Mouse (Mus musculus): ENCODE results near the gene Flcn. TPM values are rescaled to one million over a fixed set of nuclear protein-coding genes. Genes with fewer than 3 reads are reported as not detected.

Flcn gene
- polyA plus RNA-seq, 1 experiment: not detected

GRCm38 (mm10) chr11:59821625-59822024 is 11.8 kb upstream of the Flcn start:
- Histone ChIP-seq H3K4me1 (ENCODE audit: control insufficient read depth, insufficient read depth, low read length) (no peaks in the 10 kb centered on the region), H3K4me3 (ENCODE audit: insufficient read depth, low read depth, low read length) (no peak overlapping the region), H3K27ac (ENCODE audit: insufficient read depth, low read depth, low read length) (no peak overlapping the region)
- TF ChIP-seq POLR2A (IDR thresholded peaks at IDR 0.05; ENCODE audit: insufficient read depth, low read depth, low read length) (no peak), CTCF (IDR thresholded peaks at IDR 0.05; ENCODE audit: insufficient read depth, low read depth, low read length) (no peak)
- 72% methylated on average over 3 of the region's 3 CpGs for WGBS

GRCm38 (mm10) chr11:59817916-59818315 is 8.1 kb upstream of the Flcn start:
- 90% methylated on average over 3 of the region's 3 CpGs for WGBS

GRCm38 (mm10) chr11:59815482-59816065 is 5.8 kb upstream of the Flcn start:
- Histone ChIP-seq H3K27ac (ENCODE audit: insufficient read depth, low read depth, low read length) (no peak overlapping the region), H3K4me1 (ENCODE audit: control insufficient read depth, insufficient read depth, low read length) (peaks cover 7% of the 10 kb centered on the region), H3K4me3 (ENCODE audit: insufficient read depth, low read depth, low read length) (no peak overlapping the region)
- TF ChIP-seq POLR2A (IDR thresholded peaks at IDR 0.05; ENCODE audit: insufficient read depth, low read depth, low read length): no peak
- no peak for TF ChIP-seq CTCF (IDR thresholded peaks at IDR 0.05; ENCODE audit: insufficient read depth, low read depth, low read length)
- WGBS: 88% methylated on average over 6 of the region's 6 CpGs

More at GRCm38 (mm10) chr11:59817916-59818315, 8.1 kb upstream of the Flcn start:
- Histone ChIP-seq H3K4me1 (ENCODE audit: control insufficient read depth, insufficient read depth, low read length) (no peaks in the 10 kb centered on the region), H3K4me3 (ENCODE audit: insufficient read depth, low read depth, low read length) (no peak overlapping the region), H3K27ac (ENCODE audit: insufficient read depth, low read depth, low read length) (no peak overlapping the region)
- TF ChIP-seq CTCF (IDR thresholded peaks at IDR 0.05; ENCODE audit: insufficient read depth, low read depth, low read length) (no peak), POLR2A (IDR thresholded peaks at IDR 0.05; ENCODE audit: insufficient read depth, low read depth, low read length) (no peak)

- peaks cover 7% of the 10 kb centered on the region for H3K4me1 ChIP-seq (ENCODE audit: control insufficient read depth, insufficient read depth, low read length)
- 90% methylated on average over 6 of the region's 6 CpGs for WGBS
- no peak overlapping the region for H3K4me3 ChIP-seq (ENCODE audit: insufficient read depth, low read depth, low read length)
- H3K27ac ChIP-seq (ENCODE audit: insufficient read depth, low read depth, low read length): no peak overlapping the region
- no peak for TF ChIP-seq CTCF (IDR thresholded peaks at IDR 0.05; ENCODE audit: insufficient read depth, low read depth, low read length)
- TF ChIP-seq POLR2A (IDR thresholded peaks at IDR 0.05; ENCODE audit: insufficient read depth, low read depth, low read length): no peak
These were observed 5.1 kb upstream of the Flcn start for GRCm38 (mm10) chr11:59814936-59815335.

- TF ChIP-seq POLR2A (IDR thresholded peaks at IDR 0.05; ENCODE audit: insufficient read depth, low read depth, low read length) (no peak), CTCF (IDR thresholded peaks at IDR 0.05; ENCODE audit: insufficient read depth, low read depth, low read length) (no peak)
- H3K4me3 ChIP-seq (ENCODE audit: insufficient read depth, low read depth, low read length): no peak overlapping the region
- H3K4me1 ChIP-seq (ENCODE audit: control insufficient read depth, insufficient read depth, low read length): peaks cover 7% of the 10 kb centered on the region
- no peak overlapping the region for H3K27ac ChIP-seq (ENCODE audit: insufficient read depth, low read depth, low read length)
- whole genome bisulfite sequencing: 83% methylated on average over 1 of the region's 1 CpGs
These were observed 4.5 kb upstream of the Flcn start for GRCm38 (mm10) chr11:59814311-59814710.

- WGBS: 83% methylated on average over 3 of the region's 3 CpGs
- TF ChIP-seq CTCF (IDR thresholded peaks at IDR 0.05; ENCODE audit: insufficient read depth, low read depth, low read length) (no peak), POLR2A (IDR thresholded peaks at IDR 0.05; ENCODE audit: insufficient read depth, low read depth, low read length) (no peak)
- H3K4me1 ChIP-seq (ENCODE audit: control insufficient read depth, insufficient read depth, low read length): peaks cover 11% of the 10 kb centered on the region
- no peak overlapping the region for H3K4me3 ChIP-seq (ENCODE audit: insufficient read depth, low read depth, low read length)
- H3K27ac ChIP-seq (ENCODE audit: insufficient read depth, low read depth, low read length): no peak overlapping the region
These were observed 3.5 kb upstream of the Flcn start for GRCm38 (mm10) chr11:59813276-59813675.

GRCm38 (mm10) chr11:59811211-59811610 is 1.4 kb upstream of the Flcn start:
- Histone ChIP-seq H3K4me1 (ENCODE audit: control insufficient read depth, insufficient read depth, low read length) (peaks cover 25% of the 10 kb centered on the region), H3K27ac (ENCODE audit: insufficient read depth, low read depth, low read length) (peak overlapping the region; percentile 67), H3K4me3 (ENCODE audit: insufficient read depth, low read depth, low read length) (0 out of 2 replicates have a peak overlapping the region, but pooled peaks have one; percentile 8)
- TF ChIP-seq CTCF (IDR thresholded peaks at IDR 0.05; ENCODE audit: insufficient read depth, low read depth, low read length): no peak
- 43% methylated on average over 4 of the region's 4 CpGs for WGBS

GRCm38 (mm10) chr11:59810480-59811158 is 803 bp upstream of the Flcn start:
- no peak for TF ChIP-seq POLR2A (IDR thresholded peaks at IDR 0.05; ENCODE audit: insufficient read depth, low read depth, low read length)
- 49% methylated on average over 14 of the region's 14 CpGs for WGBS
- Histone ChIP-seq H3K27ac (ENCODE audit: insufficient read depth, low read depth, low read length) (peak overlapping the region; percentile 100), H3K4me3 (ENCODE audit: insufficient read depth, low read depth, low read length) (peak overlapping the region; percentile 90), H3K4me1 (ENCODE audit: control insufficient read depth, insufficient read depth, low read length) (peaks cover 29% of the 10 kb centered on the region)

GRCm38 (mm10) chr11:59809071-59809669 is 646 bp downstream of the Flcn start:
- no peak for TF ChIP-seq POLR2A (IDR thresholded peaks at IDR 0.05; ENCODE audit: insufficient read depth, low read depth, low read length)
- no peak for TF ChIP-seq CTCF (IDR thresholded peaks at IDR 0.05; ENCODE audit: insufficient read depth, low read depth, low read length)
- under 1% methylated on average over 15 of the region's 15 CpGs for WGBS
- Histone ChIP-seq H3K4me1 (ENCODE audit: control insufficient read depth, insufficient read depth, low read length) (peaks cover 33% of the 10 kb centered on the region), H3K4me3 (ENCODE audit: insufficient read depth, low read depth, low read length) (peak overlapping the region; percentile 90), H3K27ac (ENCODE audit: insufficient read depth, low read depth, low read length) (peak overlapping the region; percentile 100)
